Mouse (Mus musculus): Measurements from ENCODE around the gene Rd3l. TPM values are rescaled to one million over a fixed set of nuclear protein-coding genes. Genes with fewer than 3 reads are reported as not detected.
A peak's percentile ranks its signal among the peaks of the same experiment; 100 is the strongest.
"Not testable (repeated sequence)": the region's sequence is repeated elsewhere in the genome, so short reads cannot be mapped to it uniquely, and the experiment has no call there.

Rd3l gene
- total and polyA plus RNA-seq, 3 experiments, result 0.32 to 0.44 TPM; not detected in 1

- intact Hi-C loops (cut with DNase I), result no loop called here
- WGBS, result 29% methylated on average over 8 of the region's 8 CpGs
Observed at GRCm38 (mm10) chr12:111945115-111945514, 36.0 kb downstream of the Rd3l start.

DNA sequence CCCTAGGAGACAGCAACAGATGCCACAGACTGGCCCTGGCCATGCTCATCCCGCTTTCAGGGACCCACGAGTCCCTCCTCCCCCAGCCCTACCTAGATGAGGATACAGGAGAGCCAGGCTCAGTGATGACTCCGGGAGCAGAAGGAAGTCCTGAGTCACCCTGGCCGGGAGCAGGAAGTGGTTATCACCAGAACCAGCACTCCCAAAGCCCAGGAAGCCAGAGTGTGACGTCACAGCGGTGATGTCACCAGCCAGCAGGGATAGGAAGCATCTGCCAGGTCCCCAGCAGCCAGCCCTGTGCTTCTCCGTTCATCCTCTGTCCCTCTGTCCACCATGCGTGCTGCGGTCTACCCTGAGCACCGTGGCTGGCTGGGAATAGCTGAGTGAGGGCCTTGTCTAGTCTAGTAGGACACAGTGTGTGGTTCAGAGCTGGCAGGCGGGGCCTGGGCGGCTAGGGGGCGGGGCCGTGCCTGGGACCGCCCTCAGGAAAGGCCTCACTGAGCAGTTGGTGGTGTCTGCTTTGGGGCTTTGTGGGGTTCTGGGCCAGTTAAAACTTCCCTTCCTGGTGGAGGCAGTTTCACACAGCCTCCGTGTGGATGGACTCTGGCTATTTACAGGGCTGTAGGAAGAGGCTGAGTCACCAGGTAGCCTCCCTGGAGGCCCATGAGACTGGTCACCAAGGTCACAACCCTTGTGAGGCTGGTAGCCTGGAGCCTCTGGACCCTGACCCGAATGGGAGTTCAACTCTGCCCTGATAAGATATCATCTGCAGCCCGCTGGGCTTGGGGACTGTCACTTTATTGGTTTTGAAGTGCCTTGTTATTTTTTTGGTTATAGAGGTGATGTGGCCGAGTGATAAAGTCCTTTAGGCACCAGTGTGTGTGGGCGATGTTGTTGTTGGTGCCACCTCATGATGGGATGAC, 36.8 kb downstream of the Rd3l start:
- H3K4me3 ChIP-seq, result not testable (repeated sequence)
- intact Hi-C loops (cut with DNase I), result loop anchor here (5.0 kb wide), 1 partner anchor 37 kb away; the partner anchor contains the start of gene Ppp1r13b
- WGBS, result 34% methylated on average over 18 of the region's 20 CpGs

More at GRCm38 (mm10) chr12:111945115-111945514, 36.0 kb downstream of the Rd3l start:
- Histone ChIP-seq H3K36me3 (ENCODE audit: control insufficient read depth, insufficient read depth, low read length) (no peaks in the 10 kb centered on the region), H3K4me3 (no peak overlapping the region), H3K4me1 (ENCODE audit: control insufficient read depth, insufficient read depth, low read length) (peaks cover 19% of the 10 kb centered on the region), H3K27ac (peak overlapping the region; percentile 90), H3K27me3 (ENCODE audit: control insufficient read depth, insufficient read depth, low read length) (no peaks in the 10 kb centered on the region), H3K9ac (ENCODE audit: low read depth, low read length) (peak overlapping the region; percentile 15; the same call in 1 of the 2 replicates), H3K79me2 (replicated peaks; ENCODE audit: control insufficient read depth, insufficient read depth, low read length) (no peaks in the 10 kb centered on the region)
- DNase-seq, result peak; percentile 70 to 81
- TF ChIP-seq EP300 (IDR thresholded peaks at IDR 0.05; ENCODE audit: insufficient read depth, low read depth, low read length), result peak; percentile 99
- TF ChIP-seq POLR2A (IDR thresholded peaks at IDR 0.05; ENCODE audit: insufficient read depth, low read depth, low read length), result peak; percentile 54; the same call in 1 of the 2 replicates
- no peak for TF ChIP-seq CTCF (IDR thresholded peaks at IDR 0.05)

DNA sequence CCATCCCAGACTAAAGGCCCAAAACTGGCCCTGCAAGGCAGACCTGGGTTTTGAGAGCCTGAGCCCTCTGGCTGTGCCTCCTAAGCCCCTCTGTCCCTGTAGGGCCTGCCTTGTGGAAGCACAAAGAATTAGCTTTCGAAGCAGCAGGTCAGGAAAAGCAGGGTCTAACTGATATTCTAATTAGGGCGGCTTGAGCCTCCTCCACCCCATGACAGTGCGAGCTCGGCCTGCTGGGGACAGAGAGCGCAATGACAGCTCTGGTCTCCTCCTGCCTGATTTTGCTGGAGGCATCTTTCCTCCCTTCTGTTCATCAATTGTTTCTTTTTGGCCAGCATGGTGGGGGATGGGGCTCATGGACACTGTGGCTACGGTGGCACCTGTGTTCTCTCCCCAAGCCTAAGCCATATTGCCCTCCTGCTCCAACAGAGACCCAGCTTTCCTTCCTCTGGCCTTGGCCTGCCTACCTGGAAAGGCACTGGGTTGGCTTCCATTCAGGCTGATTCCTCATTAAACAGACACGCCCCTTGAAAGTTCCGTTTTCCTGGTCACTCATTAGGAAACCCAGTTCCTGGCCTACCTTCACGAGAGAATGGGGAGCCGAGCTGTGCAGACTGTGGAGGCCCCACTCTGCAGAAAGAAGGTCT, 37.6 kb downstream of the Rd3l start:
- peak overlapping the region; percentile 73 for H3K27ac ChIP-seq
- no peak overlapping the region for H3K9ac ChIP-seq (ENCODE audit: low read depth, low read length)
- peaks cover 19% of the 10 kb centered on the region for H3K4me1 ChIP-seq (ENCODE audit: control insufficient read depth, insufficient read depth, low read length)
- no peaks in the 10 kb centered on the region for H3K79me2 ChIP-seq (replicated peaks; ENCODE audit: control insufficient read depth, insufficient read depth, low read length)
- TF ChIP-seq POLR2A (IDR thresholded peaks at IDR 0.05; ENCODE audit: insufficient read depth, low read depth, low read length), result no peak
- TF ChIP-seq EP300 (IDR thresholded peaks at IDR 0.05; ENCODE audit: insufficient read depth, low read depth, low read length), result no peak
- no peak for TF ChIP-seq CTCF (IDR thresholded peaks at IDR 0.05)
- no peaks in the 10 kb centered on the region for H3K36me3 ChIP-seq (ENCODE audit: control insufficient read depth, insufficient read depth, low read length)
- no peak overlapping the region for H3K4me3 ChIP-seq
- DNase-seq, result peak; percentile 44 to 51
- WGBS, result 46% methylated on average over 10 of the region's 10 CpGs
- intact Hi-C loops (cut with DNase I), result loop anchor here (5.0 kb wide), 1 partner anchor 36 kb away; the partner anchor contains the start of gene Ppp1r13b
- H3K27me3 ChIP-seq (ENCODE audit: control insufficient read depth, insufficient read depth, low read length), result no peaks in the 10 kb centered on the region

More for the DNA sequence above, 36.8 kb downstream of the Rd3l start:
- H3K36me3 ChIP-seq (ENCODE audit: control insufficient read depth, insufficient read depth, low read length); H3K9ac ChIP-seq (ENCODE audit: low read depth, low read length); H3K79me2 ChIP-seq (replicated peaks; ENCODE audit: control insufficient read depth, insufficient read depth, low read length); H3K27me3 ChIP-seq (ENCODE audit: control insufficient read depth, insufficient read depth, low read length): not testable (repeated sequence)
- Histone ChIP-seq H3K4me1 (ENCODE audit: control insufficient read depth, insufficient read depth, low read length) (peaks cover 19% of the 10 kb centered on the region), H3K27ac (peak overlapping the region; percentile 90)
- peak; percentile 46 to 55 for DNase-seq

- TF ChIP-seq POLR2A (IDR thresholded peaks at IDR 0.05; ENCODE audit: insufficient read depth, low read depth, low read length) (no peak), CTCF (IDR thresholded peaks at IDR 0.05) (no peak), EP300 (IDR thresholded peaks at IDR 0.05; ENCODE audit: insufficient read depth, low read depth, low read length) (no peak)
- H3K4me3 ChIP-seq, result no peak overlapping the region
- peaks cover 9% of the 10 kb centered on the region for H3K4me1 ChIP-seq (ENCODE audit: control insufficient read depth, insufficient read depth, low read length)
- 50% methylated on average over 1 of the region's 1 CpGs for whole genome bisulfite sequencing
- H3K79me2 ChIP-seq (replicated peaks; ENCODE audit: control insufficient read depth, insufficient read depth, low read length), result no peaks in the 10 kb centered on the region
- H3K36me3 ChIP-seq (ENCODE audit: control insufficient read depth, insufficient read depth, low read length), result no peaks in the 10 kb centered on the region
- intact Hi-C loops (cut with DNase I), result loop anchor here (2.0 kb wide), 1 partner anchor 22 kb away; no protein-coding TSS in a partner anchor
- H3K27ac ChIP-seq, result no peak overlapping the region
- no peak overlapping the region for H3K9ac ChIP-seq (ENCODE audit: low read depth, low read length)
- DNase-seq, result no peak
- no peaks in the 10 kb centered on the region for H3K27me3 ChIP-seq (ENCODE audit: control insufficient read depth, insufficient read depth, low read length)
Observed at GRCm38 (mm10) chr12:111938623-111939177, 42.4 kb downstream of the Rd3l start.

DNA sequence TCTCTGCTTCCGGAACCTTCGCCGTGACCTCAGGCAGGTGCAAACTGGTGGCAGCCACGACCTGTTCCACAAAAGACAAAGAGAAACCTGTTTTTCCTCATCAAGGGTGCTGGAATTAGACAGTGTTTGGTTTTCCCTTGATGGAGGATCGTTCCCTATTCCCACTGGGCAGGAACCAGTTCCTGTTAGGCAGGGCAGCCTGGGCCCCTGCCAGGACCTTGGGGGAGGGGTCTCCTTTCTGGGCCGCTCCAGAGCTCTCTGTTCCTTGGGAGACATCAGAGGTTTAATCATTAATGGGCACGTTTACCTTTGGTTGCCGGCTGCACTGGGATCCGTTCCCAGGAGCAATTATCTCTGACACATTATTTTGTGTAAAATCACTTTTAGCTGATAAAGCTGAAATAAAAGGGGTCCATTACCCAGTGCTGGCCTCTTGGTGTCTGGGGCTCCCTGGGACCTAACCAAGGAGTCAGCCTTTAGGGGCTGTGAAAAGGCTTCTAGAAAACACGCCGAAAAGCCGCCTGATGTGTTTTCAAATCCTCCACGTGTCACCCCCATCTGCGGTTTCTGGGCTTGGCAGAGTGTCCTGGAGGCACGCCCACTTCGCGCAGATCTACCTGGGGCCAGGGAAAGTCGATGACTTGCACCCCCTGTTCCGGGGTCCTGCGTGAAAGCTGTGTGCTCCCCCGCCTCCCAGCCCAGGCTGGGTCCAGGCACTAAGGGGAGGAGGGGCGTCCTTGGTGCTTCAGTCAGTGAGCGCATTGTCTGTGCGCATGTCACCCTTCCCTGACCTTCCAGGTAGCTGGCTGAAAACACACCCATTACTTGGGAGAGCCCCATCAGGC, 44.2 kb downstream of the Rd3l start:
- Histone ChIP-seq H3K27ac (peak overlapping the region; percentile 17), H3K36me3 (ENCODE audit: control insufficient read depth, insufficient read depth, low read length) (no peaks in the 10 kb centered on the region), H3K27me3 (ENCODE audit: control insufficient read depth, insufficient read depth, low read length) (no peaks in the 10 kb centered on the region), H3K9ac (ENCODE audit: low read depth, low read length) (no peak overlapping the region), H3K79me2 (replicated peaks; ENCODE audit: control insufficient read depth, insufficient read depth, low read length) (no peaks in the 10 kb centered on the region), H3K4me1 (ENCODE audit: control insufficient read depth, insufficient read depth, low read length) (peaks cover 14% of the 10 kb centered on the region), H3K4me3 (no peak overlapping the region)
- 52% methylated on average over 24 of the region's 24 CpGs for WGBS
- TF ChIP-seq CTCF (IDR thresholded peaks at IDR 0.05) (no peak), EP300 (IDR thresholded peaks at IDR 0.05; ENCODE audit: insufficient read depth, low read depth, low read length) (no peak)
- intact Hi-C loops (cut with DNase I), result no loop called here
- peak; percentile 59 to 67 for DNase-seq

Data from heart, adult 2 months (tissue).